Mouse (Mus musculus) cortical plate, adult 2 months (tissue): ENCODE data around the gene Nom1. TPM values are rescaled to one million over a fixed set of nuclear protein-coding genes. Genes with fewer than 3 reads are reported as not detected.

Experiments
- H3K27ac ChIP-seq: fragments of 200-500 bp; 2 replicates; pipeline ENCODE4 v1.5.1; 2012; ENCODE audit warnings: low read length, control low read depth, inconsistent platforms; ENCODE audit not compliant: insufficient read depth
- H3K4me1 ChIP-seq: fragments of 200-500 bp; 2 replicates; pipeline ENCODE4 v1.6.1; 2011; ENCODE audit warnings: low read length; ENCODE audit not compliant: control insufficient read depth, insufficient read depth
- H3K4me3 ChIP-seq: fragments of 200-500 bp; 2 replicates; pipeline ENCODE4 v1.5.1; 2011; ENCODE audit warnings: mild to moderate bottlenecking, low read length, control low read depth; ENCODE audit not compliant: insufficient read depth
- CTCF ChIP-seq: fragments of 200-500 bp; IDR thresholded peaks from 2 replicates; pipeline ENCODE4 v1.5.1; 2011; ENCODE audit warnings: mild to moderate bottlenecking, control low read depth, low read length; ENCODE audit not compliant: insufficient read depth; ENCODE audit errors: extremely low read depth
- POLR2A ChIP-seq: fragments of 200-500 bp; IDR thresholded peaks from 2 replicates; pipeline ENCODE4 v1.6.1; 2011; ENCODE audit warnings: mild to moderate bottlenecking, low read length, control low read depth; ENCODE audit not compliant: insufficient read depth; ENCODE audit errors: extremely low read depth
- polyA plus RNA-seq: library from polyadenylated mRNA; depleted of rRNA; stranded (reverse); fragments of >200 nt; gene quantifications from 2 replicates; pipeline ENCODE4 v1.2.3, GENCODE M21; 2012; rRNA removed

The Nom1 gene
- polyA plus RNA-seq, 1 experiment, result 21.4 TPM

DNA sequence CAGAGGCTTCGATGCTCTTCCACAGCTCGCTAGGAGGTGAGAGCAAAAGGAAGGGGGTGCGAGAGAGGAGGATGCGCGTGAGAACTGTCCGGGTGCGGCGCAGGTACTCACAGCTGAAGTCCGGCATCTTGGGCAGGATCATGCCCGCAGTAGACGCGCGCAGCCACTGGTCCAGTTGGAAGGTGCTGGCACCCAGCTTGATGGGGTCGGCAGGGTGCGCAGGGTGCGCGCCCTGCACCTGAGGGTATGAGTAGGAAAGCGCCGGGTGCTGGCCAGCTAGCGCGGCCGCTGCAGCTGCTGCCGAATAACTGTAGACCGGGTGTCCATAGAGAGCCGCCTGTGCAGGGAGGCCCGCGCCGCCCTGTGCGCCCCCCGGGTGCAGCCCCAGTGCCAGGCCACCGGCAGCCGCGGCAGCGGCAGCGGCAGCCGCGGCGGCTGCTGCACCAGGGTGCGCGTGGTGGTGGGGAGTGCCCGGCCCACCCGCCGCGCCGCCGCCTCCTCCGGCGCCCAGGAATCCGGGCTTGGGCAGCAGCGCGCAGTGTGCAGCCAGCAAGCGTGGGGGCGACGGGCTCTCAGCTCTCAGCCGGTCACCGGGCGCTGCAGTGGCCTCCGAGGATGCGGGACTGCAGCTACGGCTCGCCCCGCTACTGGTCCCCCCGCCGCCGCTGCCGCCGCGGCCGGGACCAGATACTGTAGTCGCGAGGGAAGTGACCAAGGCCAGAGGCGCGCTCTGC lies 43.2 kb downstream of the Nom1 start:
- Histone ChIP-seq H3K4me3 (no peak overlapping the region), H3K27ac (no peak overlapping the region), H3K4me1 (no peaks in the 10 kb centered on the region)
- TF ChIP-seq POLR2A, result no peak
- TF ChIP-seq CTCF, result no peak

- Histone ChIP-seq H3K27ac (no peak within 1 kb of the TSS), H3K4me3 (no peak within 1 kb of the TSS), H3K4me1 (no peaks in the 10 kb centered on the region)
- no peak for TF ChIP-seq CTCF
- no peak for TF ChIP-seq POLR2A
These were observed 44.0 kb downstream of the Nom1 start, which contains the start of gene Mnx1 for GRCm38 (mm10) chr5:29478208-29479197. TSS of gene Mnx1 (minus strand) at chr5:29478470.

GRCm38 (mm10) chr5:29479198-29479593 lies 44.7 kb downstream of the Nom1 start:
- H3K27ac ChIP-seq, result no peak overlapping the region
- TF ChIP-seq POLR2A (no peak), CTCF (no peak)
- H3K4me3 ChIP-seq, result no peak overlapping the region
- no peaks in the 10 kb centered on the region for H3K4me1 ChIP-seq

DNA sequence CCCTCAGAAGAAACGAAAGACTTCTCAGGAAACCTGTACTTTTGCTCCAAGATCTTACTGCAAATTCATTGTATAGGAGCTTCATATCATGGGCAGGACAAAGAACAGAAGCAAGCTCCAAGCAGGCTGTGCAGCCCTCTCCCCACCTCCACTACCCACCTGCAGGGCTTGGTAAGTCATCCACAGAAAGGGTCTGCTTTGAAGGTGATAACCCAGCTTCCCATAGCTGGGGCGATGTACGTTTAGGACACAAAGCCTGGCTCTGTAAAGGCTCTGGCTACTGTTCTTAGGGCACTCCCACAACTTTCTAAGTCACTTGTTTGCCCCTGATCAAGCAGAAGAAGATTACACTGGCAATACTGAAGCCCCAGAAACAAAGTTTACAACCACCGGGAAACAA lies 49.3 kb downstream of the Nom1 start:
- TF ChIP-seq CTCF (no peak), POLR2A (no peak)
- H3K4me3 ChIP-seq, result no peak overlapping the region
- no peak overlapping the region for H3K27ac ChIP-seq
- no peaks in the 10 kb centered on the region for H3K4me1 ChIP-seq

DNA sequence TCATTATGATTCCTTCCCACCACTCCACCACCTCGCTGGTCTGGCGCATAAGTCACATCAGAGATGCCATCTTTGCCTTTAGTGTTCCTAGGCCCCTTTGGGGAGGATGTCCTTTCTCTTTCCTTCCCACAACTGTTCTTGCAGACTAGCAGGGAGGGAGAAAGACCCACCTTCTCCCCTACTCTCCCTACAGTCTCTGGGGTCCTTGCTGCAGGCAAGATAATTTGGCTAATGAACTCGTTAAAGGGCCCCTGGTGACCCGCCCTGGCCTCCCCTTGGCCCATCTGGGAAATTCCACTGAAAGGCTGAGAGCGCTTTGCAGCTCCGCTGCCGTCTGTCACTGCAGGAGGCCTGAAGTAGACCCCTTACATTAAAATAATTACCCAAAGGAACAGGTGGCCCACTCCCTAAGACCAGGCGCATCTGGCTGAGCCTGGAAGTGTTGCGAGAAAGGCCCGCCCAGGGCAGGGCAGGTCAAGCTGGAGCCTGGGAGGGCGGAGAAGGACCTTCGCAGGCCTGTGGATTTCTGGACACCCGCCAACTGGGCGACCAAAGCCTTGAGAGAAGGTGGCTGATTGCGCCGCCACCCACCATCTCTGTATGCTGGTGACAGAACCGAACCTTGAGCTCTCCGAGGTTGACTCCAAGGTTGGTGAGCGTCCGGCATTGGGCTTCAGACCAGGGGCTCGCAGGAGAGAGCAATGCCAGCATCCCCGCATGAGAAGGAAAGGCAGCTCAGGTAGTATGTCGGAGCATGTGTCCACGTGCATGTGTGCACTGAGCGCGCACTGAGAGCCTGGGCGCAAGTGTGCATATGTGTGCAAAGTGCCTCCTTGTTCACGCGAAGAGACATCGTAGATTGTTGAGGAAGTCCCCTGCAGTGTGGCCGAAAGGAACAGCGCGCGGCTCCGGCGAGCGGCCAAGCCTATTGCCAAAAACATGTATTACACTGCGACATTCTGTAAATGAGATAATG lies 50.8 kb downstream of the Nom1 start:
- Histone ChIP-seq H3K4me3 (no peak overlapping the region), H3K4me1 (no peaks in the 10 kb centered on the region), H3K27ac (no peak overlapping the region)
- TF ChIP-seq POLR2A, result no peak
- TF ChIP-seq CTCF, result no peak

DNA sequence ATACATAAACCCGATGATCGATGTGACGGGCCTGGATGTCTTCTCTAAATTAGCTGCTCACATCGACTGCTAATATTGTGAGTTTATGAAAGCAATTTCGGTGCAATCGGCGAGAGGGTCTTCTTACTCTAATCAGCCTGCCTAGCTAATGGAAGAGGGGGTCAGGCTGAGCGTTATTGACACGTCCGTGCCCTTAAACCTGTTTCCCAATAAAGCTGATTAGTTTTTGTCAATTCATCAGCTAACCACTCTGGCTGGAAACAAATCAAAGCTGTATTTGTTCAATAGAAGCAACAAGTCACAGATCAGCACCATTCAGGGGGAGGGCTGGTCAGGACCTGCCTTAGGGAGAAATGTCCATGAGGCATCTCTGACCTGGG lies 51.5 kb downstream of the Nom1 start:
- H3K4me1 ChIP-seq, result no peaks in the 10 kb centered on the region
- H3K27ac ChIP-seq, result no peak overlapping the region
- H3K4me3 ChIP-seq, result no peak overlapping the region
- TF ChIP-seq CTCF, result no peak
- no peak for TF ChIP-seq POLR2A

- Histone ChIP-seq H3K27ac (no peak overlapping the region), H3K4me3 (no peak overlapping the region), H3K4me1 (no peaks in the 10 kb centered on the region)
- no peak for TF ChIP-seq POLR2A
- no peak for TF ChIP-seq CTCF
These were observed 52.9 kb downstream of the Nom1 start for GRCm38 (mm10) chr5:29487321-29487720.

DNA sequence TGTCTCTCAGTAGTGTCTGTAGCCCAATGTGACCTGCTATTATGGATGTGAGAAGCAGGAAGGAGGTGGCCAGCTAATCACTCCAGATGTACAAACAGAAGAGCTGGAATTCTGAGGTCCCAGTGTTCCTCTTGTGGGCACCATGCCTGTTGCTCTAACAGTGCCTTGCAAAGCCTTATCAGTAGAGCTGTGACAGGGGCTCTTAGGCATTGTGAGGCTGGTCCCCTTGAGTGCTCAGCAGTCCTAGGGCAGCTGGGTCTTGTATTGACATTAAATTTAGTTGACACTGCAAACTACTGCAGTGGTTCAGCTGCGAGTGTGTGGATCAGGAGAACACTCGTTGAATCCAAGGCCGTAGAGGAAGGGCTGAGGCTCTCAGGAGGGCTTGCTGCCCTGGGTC lies 72.5 kb downstream of the Nom1 start:
- no peak overlapping the region for H3K4me3 ChIP-seq
- no peak for TF ChIP-seq CTCF
- TF ChIP-seq POLR2A, result no peak
- H3K27ac ChIP-seq, result no peak overlapping the region

More for the DNA sequence above, 72.5 kb downstream of the Nom1 start:
- H3K4me1 ChIP-seq, result no peaks in the 10 kb centered on the region

Other genes starting within 250 kb of the Nom1 start
- gene Rnf32, start 238.7 kb upstream of the Nom1 start, polyA plus RNA-seq, result 19.7 and 20.2 TPM in 2 replicates
- gene Lmbr1, start 56.3 kb upstream of the Nom1 start, polyA plus RNA-seq, result 12.5 and 13.9 TPM in 2 replicates
- not detected in 2 replicates for gene Mnx1, start 43.8 kb downstream of the Nom1 start, polyA plus RNA-seq
- gene Ube3c, start 134.6 kb downstream of the Nom1 start, polyA plus RNA-seq, result 38.4 and 38.7 TPM in 2 replicates